In the genomic region with DNA sequence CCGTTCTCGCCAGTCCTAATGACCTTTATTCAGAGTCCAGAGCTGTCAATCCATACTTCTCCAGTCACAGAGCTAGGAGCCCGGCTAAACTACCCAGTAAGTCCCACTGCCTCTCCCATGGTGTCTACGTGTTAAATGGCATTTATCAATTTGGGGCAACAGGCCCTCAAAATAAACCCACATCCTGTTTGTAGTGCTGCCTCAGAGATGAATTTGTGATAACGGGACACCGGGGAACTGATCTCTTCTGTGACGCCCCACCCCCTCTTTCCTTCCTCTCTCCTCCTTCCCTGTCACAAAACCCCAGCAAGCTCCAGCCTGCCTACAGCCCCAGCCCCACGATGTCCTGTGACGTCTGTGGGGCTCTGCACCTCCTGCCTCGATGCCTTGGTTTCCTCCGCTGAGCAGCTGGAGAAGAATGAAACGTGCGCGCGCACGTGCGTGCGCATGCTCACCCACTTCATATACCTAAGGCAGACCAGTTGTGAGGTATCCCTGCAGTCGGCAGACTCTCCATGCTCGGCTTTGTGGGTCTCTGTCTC, we compare ENCODE assay signal across 8 mouse cellular contexts. TPM values are rescaled to one million over a fixed set of nuclear protein-coding genes. Genes with fewer than 3 reads are reported as not detected.
DNase-seq lines count a peak whose midpoint lies in the region; ATAC-seq and TF ChIP-seq lines count a peak whose summit lies in the region.

No protein-coding gene starts in this region.

- no peak overlapping the region for H3K4me2 ChIP-seq in kidney, postnatal 0 days (ENCODE audit: low read length)
- H3K4me2 ChIP-seq in forebrain, embryonic 11.5 days (ENCODE audit: low read depth, low read length, severe bottlenecking), result no peak overlapping the region

- no peak overlapping the region for H3K4me3 ChIP-seq in kidney, postnatal 0 days (replicated peaks; ENCODE audit: low read depth, low read length)
- H3K4me3 ChIP-seq in forebrain, embryonic 11.5 days (ENCODE audit: low read depth, low read length), result no peak overlapping the region

- H3K4me1 ChIP-seq in kidney, postnatal 0 days (replicated peaks; ENCODE audit: insufficient read depth, low read length), result no peaks in the 10 kb centered on the region
- H3K4me1 ChIP-seq in forebrain, embryonic 11.5 days (replicated peaks; ENCODE audit: control insufficient read depth, insufficient read depth, low read length), result no peaks in the 10 kb centered on the region

- peak; percentile 63 for DNase-seq in c-Kit-positive CD71-negative TER-119-negative erythroid progenitor cells, embryonic 14.5 days (ENCODE audit: low read depth)
- peak; percentile 35 for DNase-seq in kidney, postnatal 0 days (ENCODE audit: low spot score)
- no peak for DNase-seq in embryo, embryonic 10 days (ENCODE audit: low spot score)
- DNase-seq in frontal cortex, postnatal 14 days (ENCODE audit: low spot score in 2 of 2), result no peak
- DNase-seq in forebrain, embryonic 11.5 days (ENCODE audit: low spot score), result no peak
- DNase-seq in urinary bladder, postnatal 25 days (ENCODE audit: low spot score), result no peak

- no peaks in the 10 kb centered on the region for H3K27me3 ChIP-seq in kidney, postnatal 0 days (ENCODE audit: insufficient read depth, low read length)
- H3K27me3 ChIP-seq in forebrain, embryonic 11.5 days (ENCODE audit: control insufficient read depth, insufficient read depth, low read length), result no peaks in the 10 kb centered on the region

- no peaks in the 10 kb centered on the region for H3K36me3 ChIP-seq in kidney, postnatal 0 days (ENCODE audit: insufficient read depth, low read length)
- no peaks in the 10 kb centered on the region for H3K36me3 ChIP-seq in forebrain, embryonic 11.5 days (ENCODE audit: control insufficient read depth, insufficient read depth, low read length)

- TF ChIP-seq CTCF in kidney, postnatal 0 days (IDR thresholded peaks at IDR 0.05; ENCODE audit: low read depth), result no peak

- no peaks in the 10 kb centered on the region for H3K9me3 ChIP-seq in kidney, postnatal 0 days (replicated peaks; ENCODE audit: low read length)
- no peaks in the 10 kb centered on the region for H3K9me3 ChIP-seq in forebrain, embryonic 11.5 days (ENCODE audit: control insufficient read depth, low read length)

- WGBS in kidney, postnatal 0 days, result 57% methylated on average over 20 of the region's 20 CpGs
- WGBS in forebrain, embryonic 11.5 days, result 85% methylated on average over 20 of the region's 20 CpGs

- ATAC-seq in CD4-positive, CD25-positive, alpha-beta regulatory T cell, adult 4 months, result peak; percentile 78
- no peak for ATAC-seq in kidney, postnatal 0 days (replicated peaks; ENCODE audit: low FRiP score, low read depth)
- ATAC-seq in megakaryocyte, adult 5-6 weeks (ENCODE audit: poor library complexity, severe bottlenecking), result peak; percentile 77
- no peak for ATAC-seq in forebrain, embryonic 11.5 days (replicated peaks; ENCODE audit: low FRiP score)

- no peak overlapping the region for H3K27ac ChIP-seq in kidney, postnatal 0 days
- no peak overlapping the region for H3K27ac ChIP-seq in forebrain, embryonic 11.5 days (ENCODE audit: low read depth, low read length)

- no peak overlapping the region for H3K9ac ChIP-seq in kidney, postnatal 0 days (ENCODE audit: low read depth, low read length)
- H3K9ac ChIP-seq in forebrain, embryonic 11.5 days (ENCODE audit: low read length), result no peak overlapping the region

RNA-seq across cellular contexts. Expression of gene Fam102a, which starts 39.9 kb away (rescaled TPM):
- 10 to 100 TPM; 50.6 to 55.5 TPM for polyA plus RNA-seq in CD4-positive, CD25-positive, alpha-beta regulatory T cell, adult 4 months (2017; shearing (Covaris generic))
- 13.9 and 16.9 TPM in 2 replicates for polyA plus RNA-seq in kidney, postnatal 0 days (2015; fragmentation: Nextera tagmentation; extraction: Ambion mirVana)
- total RNA-seq in megakaryocyte, adult 5-6 weeks (2015), result 6.5 and 6.6 TPM in 2 replicates
- 4.6 and 4.8 TPM in 2 replicates for total RNA-seq in megakaryocyte, adult 5-6 weeks (2017)
- polyA plus RNA-seq in forebrain, embryonic 11.5 days (2014; fragmentation: Nextera tagmentation; extraction: Ambion mirVana), result 10.4 and 10.6 TPM in 2 replicates

RNA-seq across cellular contexts. Expression of gene Slc25a25, which starts 44.0 kb away (rescaled TPM):
- polyA plus RNA-seq in CD4-positive, CD25-positive, alpha-beta regulatory T cell, adult 4 months (2017; shearing (Covaris generic)), result 1 to 10 TPM; 4.7 to 6.7 TPM
- polyA plus RNA-seq in kidney, postnatal 0 days (2015; fragmentation: Nextera tagmentation; extraction: Ambion mirVana), result 15.0 and 16.9 TPM in 2 replicates
- total RNA-seq in megakaryocyte, adult 5-6 weeks (2015), result 4.6 and 6.9 TPM in 2 replicates
- total RNA-seq in megakaryocyte, adult 5-6 weeks (2017), result 8.4 and 10.7 TPM in 2 replicates
- 25.9 and 26.6 TPM in 2 replicates for polyA plus RNA-seq in forebrain, embryonic 11.5 days (2014; fragmentation: Nextera tagmentation; extraction: Ambion mirVana)

RNA-seq across cellular contexts. Expression of gene Naif1, which starts 45.0 kb away (rescaled TPM):
- 1 to 10 TPM; 5.5 to 7.1 TPM for polyA plus RNA-seq in CD4-positive, CD25-positive, alpha-beta regulatory T cell, adult 4 months (2017; shearing (Covaris generic))
- polyA plus RNA-seq in kidney, postnatal 0 days (2015; fragmentation: Nextera tagmentation; extraction: Ambion mirVana), result 4.7 TPM in 2 replicates
- 2.9 and 3.5 TPM in 2 replicates for total RNA-seq in megakaryocyte, adult 5-6 weeks (2015)
- 3.2 and 3.9 TPM in 2 replicates for total RNA-seq in megakaryocyte, adult 5-6 weeks (2017)
- 6.6 and 7.1 TPM in 2 replicates for polyA plus RNA-seq in forebrain, embryonic 11.5 days (2014; fragmentation: Nextera tagmentation; extraction: Ambion mirVana)

Comparison
In these comparisons a context has a peak if more than half of its experiments do, and no peak if none do; other contexts are left out.
1. ATAC-seq: peak in CD4-positive, CD25-positive, alpha-beta regulatory T cell, adult 4 months (single experiment) and megakaryocyte, adult 5-6 weeks (single experiment); none in kidney, postnatal 0 days (single experiment) and forebrain, embryonic 11.5 days (single experiment).
2. DNase-seq: peak in c-Kit-positive CD71-negative TER-119-negative erythroid progenitor cells, embryonic 14.5 days (single experiment) and kidney, postnatal 0 days (single experiment); none in embryo, embryonic 10 days (single experiment), frontal cortex, postnatal 14 days (0 of 2), forebrain, embryonic 11.5 days (single experiment) and urinary bladder, postnatal 25 days (single experiment).